Mouse (Mus musculus) embryonic facial prominence, embryonic 13.5 days (tissue): ENCODE data around the gene E130309D02Rik. TPM values are rescaled to one million over a fixed set of nuclear protein-coding genes. Genes with fewer than 3 reads are reported as not detected.

Source experiments
- polyA plus RNA-seq: library from polyadenylated mRNA; unstranded; fragments of >200 nt; fragmentation: Nextera tagmentation; extraction: Ambion mirVana; gene quantifications from 2 replicates; pipeline ENCODE4 v1.2.1, GENCODE M21; 2015

The E130309D02Rik gene
- polyA plus RNA-seq, 1 experiment from 2014 or later, result 39.9 TPM

Other genes with a start within 250 kb of the E130309D02Rik start
- 51.1 and 51.3 TPM in 2 replicates for gene Rnf216, start 202.4 kb downstream of the E130309D02Rik start, polyA plus RNA-seq
- 0.06 and 0.36 TPM in 2 replicates for gene Olfr718-ps1, start 167.8 kb downstream of the E130309D02Rik start, polyA plus RNA-seq
- gene Rbak, start 134.6 kb downstream of the E130309D02Rik start, polyA plus RNA-seq, result 19.0 and 21.2 TPM in 2 replicates
- gene Spdye4b, start 134.3 kb downstream of the E130309D02Rik start, polyA plus RNA-seq, result not detected in 2 replicates
- gene Spdye4a, start 88.5 kb downstream of the E130309D02Rik start, polyA plus RNA-seq, result not detected in 2 replicates
- 23.0 and 24.4 TPM in 2 replicates for gene Zfp12, start 80.2 kb downstream of the E130309D02Rik start, polyA plus RNA-seq
- 4.5 and 4.7 TPM in 2 replicates for gene Zfp316, start 45.3 kb downstream of the E130309D02Rik start, polyA plus RNA-seq
- 0.32 and 0.34 TPM in 2 replicates for gene Zfp853, start 21.7 kb downstream of the E130309D02Rik start, polyA plus RNA-seq
- 79.9 and 84.5 TPM in 2 replicates for gene Zdhhc4, start 13.9 kb upstream of the E130309D02Rik start, polyA plus RNA-seq
- 0.52 and 1.1 TPM in 2 replicates for gene Grid2ip, start 42.0 kb upstream of the E130309D02Rik start, polyA plus RNA-seq
- gene Kdelr2, start 88.5 kb upstream of the E130309D02Rik start, polyA plus RNA-seq, result 355 and 381 TPM in 2 replicates
- 9.7 and 12.4 TPM in 2 replicates for gene Daglb, start 149.2 kb upstream of the E130309D02Rik start, polyA plus RNA-seq
- 439 and 458 TPM in 2 replicates for gene Rac1, start 212.7 kb upstream of the E130309D02Rik start, polyA plus RNA-seq